Mouse (Mus musculus) E14TG2a.4 (cell line): ENCODE measurements around the gene Wtap.
A peak's percentile ranks its signal among the peaks of the same experiment; 100 is the strongest.
"Not testable (repeated sequence)": the region's sequence is repeated elsewhere in the genome, so short reads cannot be mapped to it uniquely, and the experiment has no call there.

ENCODE experiments used
- H3K27me3 ChIP-seq: 2 replicates; pipeline ENCODE4 v1.6.1; 2014; ENCODE audit warnings: low read length, control low read depth; ENCODE audit not compliant: insufficient read depth
- H3K36me3 ChIP-seq: 2 replicates; pipeline ENCODE4 v1.6.1; 2014; ENCODE audit warnings: low read length, control low read depth; ENCODE audit not compliant: insufficient read depth
- H3K4me1 ChIP-seq: replicated peaks from 2 replicates; pipeline ENCODE4 v1.6.1; 2014; ENCODE audit warnings: low read depth, low read length, control low read depth
- H3K4me3 ChIP-seq: replicated peaks from 2 replicates; pipeline ENCODE4 v1.5.1; 2014; ENCODE audit warnings: mild to moderate bottlenecking, low read length
- H3K9me3 ChIP-seq: 2 replicates; pipeline ENCODE4 v1.6.1; 2014; ENCODE audit warnings: low read length, control low read depth
- CTCF ChIP-seq: conservative IDR thresholded peaks from 2 replicates; pipeline ENCODE4 v1.5.1; 2014; ENCODE audit warnings: low read length
- NANOG ChIP-seq: IDR thresholded peaks from 2 replicates; pipeline ENCODE4 v1.6.1; 2014; ENCODE audit warnings: borderline replicate concordance, low read length, mixed read lengths
- POU5F1 ChIP-seq: IDR thresholded peaks from 2 replicates; pipeline ENCODE4 v1.6.1; 2014; ENCODE audit warnings: low read length, borderline replicate concordance

Gene Wtap

DNA sequence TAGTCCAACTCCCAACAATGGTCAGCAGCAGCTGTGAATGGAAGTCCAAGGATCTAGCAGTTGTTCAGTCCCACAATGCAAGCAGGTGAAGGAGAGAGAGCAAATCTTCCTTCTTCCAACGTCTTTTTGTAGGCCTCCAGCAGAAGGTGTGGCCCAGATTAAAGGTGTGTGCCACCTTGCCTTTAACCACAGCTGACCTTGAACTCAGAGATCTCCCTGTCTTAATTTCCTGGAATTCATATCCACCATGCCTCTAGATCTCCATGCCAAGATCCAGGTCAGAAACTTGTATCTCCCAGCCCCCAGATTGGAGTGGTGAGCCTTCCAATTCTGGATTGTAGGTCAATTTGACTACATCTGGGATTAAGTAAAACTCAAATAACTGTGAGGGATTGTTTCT, at the start of gene Wtap:
Wtap (minus strand) TSS at position 101 of the 400 bp plus-strand sequence.
- H3K4me3 ChIP-seq = peak within 1 kb of the TSS; percentile 97

DNA sequence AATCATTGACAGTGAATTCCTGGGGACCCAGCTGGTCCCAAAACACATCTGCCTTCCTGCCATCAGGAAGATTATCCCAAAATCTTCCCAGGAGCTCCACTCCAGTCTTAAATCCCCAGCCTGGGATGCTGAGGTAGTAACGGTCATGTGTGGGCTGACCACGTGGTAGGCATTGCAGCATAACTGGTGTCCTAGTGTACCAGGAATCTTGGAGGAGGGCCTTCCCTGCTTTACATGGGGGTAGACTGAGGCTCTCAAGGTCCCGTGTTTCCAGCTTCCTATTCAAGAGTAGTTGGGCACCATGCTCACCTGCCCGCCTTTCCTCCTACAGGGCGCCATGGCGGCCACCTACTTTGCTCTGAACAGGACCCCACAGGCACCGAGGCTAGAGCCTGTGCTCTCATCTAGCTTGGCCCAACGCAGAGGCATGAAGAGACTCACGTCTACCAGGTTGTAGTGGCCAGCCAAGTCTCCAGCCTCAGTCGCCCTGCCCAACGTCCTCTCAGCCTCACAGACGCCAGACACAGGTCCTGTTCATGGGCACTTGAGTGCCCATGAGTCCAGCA, 42.7 kb upstream of the Wtap start:
- H3K4me1 ChIP-seq, H3K9me3 ChIP-seq, H3K27me3 ChIP-seq, H3K36me3 ChIP-seq, H3K4me3 ChIP-seq: not testable (repeated sequence)

More for the DNA sequence above, at the start of gene Wtap:
- Histone ChIP-seq H3K36me3 (peaks cover 2% of the 10 kb centered on the region), H3K9me3 (no peaks in the 10 kb centered on the region), H3K4me1 (peaks cover 64% of the 10 kb centered on the region), H3K27me3 (no peaks in the 10 kb centered on the region)
- TF ChIP-seq NANOG (no peak), CTCF (no peak), POU5F1 (no peak)

DNA sequence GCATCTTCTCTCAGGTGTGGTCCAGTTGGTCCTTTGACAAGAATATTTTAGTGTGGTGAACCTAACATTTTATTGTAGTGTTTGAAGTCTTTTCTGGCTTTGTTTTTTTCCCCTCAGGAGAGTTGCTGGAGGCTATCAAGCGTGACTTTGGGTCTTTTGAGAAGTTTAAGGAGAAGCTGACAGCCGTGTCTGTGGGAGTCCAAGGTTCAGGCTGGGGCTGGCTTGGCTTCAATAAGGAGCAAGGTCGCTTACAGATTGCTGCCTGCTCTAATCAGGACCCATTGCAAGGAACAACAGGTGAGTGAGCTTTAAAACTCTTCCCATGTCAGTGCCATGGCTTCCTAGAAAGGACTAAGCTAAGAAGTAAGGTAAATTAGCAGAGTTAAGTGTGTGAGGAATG, 19.3 kb upstream of the Wtap start:
- no peaks in the 10 kb centered on the region for H3K27me3 ChIP-seq
- peaks cover 33% of the 10 kb centered on the region for H3K4me1 ChIP-seq
- TF ChIP-seq CTCF (no peak), NANOG (no peak), POU5F1 (no peak)
- peaks cover 74% of the 10 kb centered on the region for H3K36me3 ChIP-seq
- H3K4me3 ChIP-seq = no peak overlapping the region
- no peaks in the 10 kb centered on the region for H3K9me3 ChIP-seq

DNA sequence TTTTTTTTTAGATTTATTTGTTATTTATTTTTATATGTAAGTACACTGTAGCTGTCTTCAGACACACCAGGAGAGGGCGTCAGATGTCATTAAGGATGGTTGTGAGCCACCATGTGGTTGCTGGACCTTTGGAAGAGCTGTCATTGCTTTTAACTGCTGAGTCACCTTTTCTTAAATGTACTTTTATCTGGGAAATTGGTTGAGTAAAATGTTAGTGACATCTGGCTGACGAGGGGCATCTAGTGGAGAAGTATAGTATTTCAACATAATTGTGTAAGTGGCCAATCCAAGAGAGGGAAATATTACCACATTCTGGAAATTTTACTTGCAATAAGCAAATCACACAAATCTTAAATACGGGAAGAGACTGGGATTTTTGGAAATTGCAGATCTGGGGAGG, 15.9 kb upstream of the Wtap start:
- no peaks in the 10 kb centered on the region for H3K9me3 ChIP-seq
- peaks cover 52% of the 10 kb centered on the region for H3K36me3 ChIP-seq
- H3K27me3 ChIP-seq = no peaks in the 10 kb centered on the region
- peaks cover 51% of the 10 kb centered on the region for H3K4me1 ChIP-seq
- no peak for TF ChIP-seq POU5F1
- no peak for TF ChIP-seq NANOG
- peak; percentile 31 for TF ChIP-seq CTCF
- no peak overlapping the region for H3K4me3 ChIP-seq

DNA sequence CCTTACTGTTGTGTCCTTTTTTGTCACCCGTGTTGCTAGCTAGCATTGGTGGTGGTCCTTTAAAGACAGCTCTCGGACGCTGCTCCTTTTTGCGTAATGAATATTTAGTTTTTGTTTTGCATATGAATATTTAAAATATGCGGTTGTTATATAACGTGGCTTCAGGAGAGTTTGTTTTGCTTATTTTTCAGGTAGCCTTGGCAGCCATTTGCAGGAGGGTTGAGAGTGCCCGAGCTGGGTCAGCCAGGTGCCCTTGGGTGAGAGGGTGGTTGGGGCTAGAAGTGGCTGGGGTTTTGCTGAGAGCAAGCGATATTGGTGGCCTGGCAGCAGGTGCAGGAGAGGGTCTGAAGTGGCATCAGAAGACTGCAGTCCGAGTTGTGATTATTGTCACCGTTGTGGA, 14.6 kb upstream of the Wtap start:
- Histone ChIP-seq H3K27me3 (no peaks in the 10 kb centered on the region), H3K36me3 (peaks cover 38% of the 10 kb centered on the region), H3K9me3 (no peaks in the 10 kb centered on the region), H3K4me3 (peak overlapping the region; percentile 98), H3K4me1 (peaks cover 63% of the 10 kb centered on the region)
- TF ChIP-seq CTCF (no peak), NANOG (no peak), POU5F1 (no peak)

DNA sequence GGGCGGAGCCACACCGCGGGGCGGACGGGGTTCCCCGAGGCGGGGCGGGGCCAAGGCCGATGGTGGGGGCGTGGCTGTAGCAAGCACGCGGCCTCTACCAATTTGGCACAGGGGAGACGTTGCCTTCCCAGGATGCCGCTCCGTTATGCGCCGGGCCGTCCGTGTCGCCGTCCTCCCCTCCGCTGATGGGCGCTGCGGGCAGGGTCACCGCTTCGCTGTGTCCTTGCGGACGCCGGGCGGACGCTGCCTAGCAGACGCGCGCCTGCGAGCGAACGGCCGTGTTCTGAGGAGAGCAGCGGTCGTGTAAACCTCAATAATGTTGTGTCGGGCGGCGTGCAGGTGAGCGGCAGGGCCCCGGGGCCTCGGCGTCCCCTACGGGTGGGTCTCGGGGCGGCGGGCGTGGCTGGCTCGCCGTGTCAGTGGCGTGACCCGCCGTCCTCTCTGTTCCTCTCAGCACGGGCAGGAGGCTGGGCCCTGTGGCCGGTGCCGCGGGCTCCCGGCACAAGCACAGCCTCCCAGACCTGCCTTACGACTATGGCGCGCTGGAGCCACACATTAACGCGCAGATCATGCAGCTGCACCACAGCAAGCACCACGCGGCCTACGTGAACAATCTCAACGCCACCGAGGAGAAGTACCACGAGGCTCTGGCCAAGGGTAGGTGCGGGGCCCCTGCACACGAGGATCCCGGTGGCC, 13.9 kb upstream of the Wtap start:
- Histone ChIP-seq H3K27me3 (no peaks in the 10 kb centered on the region), H3K36me3 (peaks cover 32% of the 10 kb centered on the region), H3K4me1 (peaks cover 68% of the 10 kb centered on the region), H3K4me3 (peak overlapping the region; percentile 98), H3K9me3 (no peaks in the 10 kb centered on the region)
- TF ChIP-seq POU5F1 (no peak), CTCF (no peak), NANOG (no peak)

DNA sequence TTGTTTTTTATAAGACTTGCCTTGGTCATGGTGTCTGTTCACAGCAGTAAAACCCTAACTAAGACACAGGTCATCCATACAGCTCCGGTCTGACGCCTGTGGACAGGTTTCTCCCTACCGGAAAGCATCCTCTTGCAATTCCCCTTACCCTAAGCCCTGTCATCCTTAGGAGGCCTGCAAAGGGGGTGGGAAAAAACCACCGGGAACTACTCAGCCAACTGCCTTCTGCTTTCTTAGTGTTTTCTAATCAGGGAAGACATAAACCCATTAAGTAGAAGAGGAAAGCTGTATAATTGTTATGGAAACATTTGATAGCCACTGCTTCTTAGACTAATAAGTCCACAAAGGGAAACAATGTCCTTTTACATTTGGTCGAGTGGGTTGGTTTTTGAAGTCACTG, 13.0 kb upstream of the Wtap start:
- H3K4me3 ChIP-seq = peak overlapping the region; percentile 98
- no peaks in the 10 kb centered on the region for H3K9me3 ChIP-seq
- TF ChIP-seq POU5F1 (no peak), NANOG (no peak)
- H3K36me3 ChIP-seq = peaks cover 23% of the 10 kb centered on the region
- no peaks in the 10 kb centered on the region for H3K27me3 ChIP-seq
- peaks cover 70% of the 10 kb centered on the region for H3K4me1 ChIP-seq

DNA sequence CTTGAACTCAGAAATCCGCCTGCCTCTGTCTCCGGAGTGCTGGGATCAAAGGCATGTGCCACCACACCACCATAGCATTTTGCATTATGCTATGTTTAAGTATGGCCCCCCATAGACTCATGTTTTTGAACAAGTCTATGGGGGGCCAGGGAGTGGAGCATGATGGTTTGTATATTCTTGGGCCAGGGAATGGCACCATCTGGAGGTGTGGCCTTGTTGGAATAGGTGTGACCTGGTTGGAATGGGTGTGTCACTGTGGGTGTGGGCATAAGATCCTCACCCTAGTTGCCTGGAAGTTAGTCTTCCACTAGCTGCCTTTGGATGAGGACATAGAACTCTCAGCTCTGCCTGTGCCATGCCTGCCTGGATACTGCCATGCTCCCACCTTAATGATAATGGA, 12.6 kb upstream of the Wtap start, which contains the start of gene Sod2:
Sod2 (plus strand) TSS at position 301 of the 400 bp plus-strand sequence.
- not testable (repeated sequence) for H3K27me3 ChIP-seq, H3K9me3 ChIP-seq
- H3K36me3 ChIP-seq = peaks cover 18% of the 10 kb centered on the region
- peaks cover 73% of the 10 kb centered on the region for H3K4me1 ChIP-seq
- H3K4me3 ChIP-seq = peak within 1 kb of the TSS; percentile 98

DNA sequence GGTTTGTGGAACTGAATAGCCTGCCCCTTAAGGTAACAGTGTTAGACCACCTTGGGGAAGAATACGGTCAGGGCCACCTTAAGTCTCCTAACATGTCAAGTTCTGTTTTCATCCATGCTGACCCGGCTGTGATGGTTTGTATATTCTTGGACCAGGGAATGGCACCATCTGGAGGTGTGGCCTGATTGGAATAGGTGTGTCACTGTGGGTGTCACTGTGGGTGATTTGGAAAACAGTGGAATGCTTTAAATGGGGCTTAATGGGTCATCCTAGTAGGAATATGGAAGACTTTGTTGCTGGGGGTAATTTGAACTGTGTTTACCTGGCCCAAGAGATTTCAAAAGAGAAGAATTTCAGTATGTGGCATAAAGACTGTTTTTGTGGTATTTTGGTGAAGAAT, 10.5 kb upstream of the Wtap start:
- 0 out of 2 replicates have a peak overlapping the region, but pooled peaks have one; percentile 8 for H3K4me3 ChIP-seq
- not testable (repeated sequence) for H3K9me3 ChIP-seq
- H3K4me1 ChIP-seq = peaks cover 84% of the 10 kb centered on the region

DNA sequence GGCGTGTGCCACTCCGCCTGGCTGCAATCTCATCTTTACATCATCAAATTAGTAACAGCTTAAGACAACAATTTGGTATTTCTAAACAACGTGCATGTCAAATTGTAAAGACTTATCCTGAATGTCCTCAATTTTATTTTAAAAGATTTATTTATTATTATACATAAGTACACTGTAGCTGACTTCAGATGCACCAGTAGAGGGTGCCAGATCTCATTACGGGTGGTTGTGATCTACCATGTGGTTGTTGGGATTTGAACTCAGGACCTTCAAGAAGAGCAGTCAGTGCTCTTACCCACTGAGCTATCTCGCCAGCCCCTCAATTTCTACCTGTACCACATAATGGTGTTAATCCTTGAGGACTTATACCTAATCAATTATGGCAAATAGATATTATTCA, 8.3 kb upstream of the Wtap start:
- H3K9me3 ChIP-seq, H3K4me3 ChIP-seq, H3K27me3 ChIP-seq: not testable (repeated sequence)

More for the DNA sequence above, 10.5 kb upstream of the Wtap start:
- H3K27me3 ChIP-seq, H3K36me3 ChIP-seq: not testable (repeated sequence)

More for the DNA sequence above, 8.3 kb upstream of the Wtap start:
- H3K4me1 ChIP-seq = peaks cover 93% of the 10 kb centered on the region
- H3K36me3 ChIP-seq = not testable (repeated sequence)
